Mouse (Mus musculus) myocyte (in vitro differentiated cells): ENCODE results near the gene Hoxa4.

ENCODE experiments used
- E2F4 ChIP-seq: IDR thresholded peaks from one replicate; pipeline ENCODE4 v1.6.1; 2011; ENCODE audit warnings: mild to moderate bottlenecking, control low read depth, moderate library complexity; ENCODE audit not compliant: insufficient read depth
- POLR2A ChIP-seq: IDR thresholded peaks from one replicate; pipeline ENCODE4 v1.6.1; 2011; ENCODE audit warnings: low read depth, mild to moderate bottlenecking, control low read depth, moderate library complexity; ENCODE audit not compliant: insufficient read length

DNA sequence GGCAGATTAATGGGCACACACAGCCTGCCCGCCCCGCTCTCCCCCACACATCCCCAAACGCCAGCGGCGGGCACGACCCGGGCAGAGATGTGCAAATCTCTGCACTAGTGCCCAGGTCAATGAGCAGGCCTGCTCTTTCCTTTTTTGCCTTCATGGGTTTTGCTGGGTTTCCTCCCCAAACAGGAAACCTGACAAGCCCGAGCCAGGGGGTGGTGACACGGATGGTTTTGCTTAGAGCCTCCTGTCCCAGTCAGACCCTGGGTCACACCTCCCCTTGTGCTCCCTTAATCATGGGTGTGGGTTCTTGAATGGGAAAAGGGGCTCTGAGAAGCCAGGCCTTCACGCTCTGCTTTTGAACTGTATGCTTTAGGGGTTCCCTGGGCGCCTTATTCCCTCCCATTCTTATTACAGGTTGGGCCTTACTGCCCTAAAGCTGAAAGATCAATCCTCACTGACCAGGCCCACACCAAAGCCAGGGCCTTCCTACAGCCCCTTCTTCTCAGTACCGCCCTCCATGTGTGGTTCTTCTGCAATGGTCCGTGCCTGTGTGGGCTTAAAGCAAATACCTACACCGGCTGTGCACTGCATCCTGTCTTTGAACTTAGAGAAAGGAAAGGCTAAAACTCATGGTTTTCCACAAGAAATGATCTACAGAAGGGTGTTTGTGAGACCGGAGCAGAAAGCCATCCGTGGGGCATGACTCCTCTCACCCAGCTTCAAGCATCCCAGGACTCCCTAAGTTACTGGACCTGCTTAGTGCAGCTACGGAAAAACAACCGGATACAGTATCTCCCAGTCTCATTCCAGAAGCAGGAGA lies 17.5 kb upstream of the Hoxa4 start:
- TF ChIP-seq POLR2A: no peak
- no peak for TF ChIP-seq E2F4
